Mouse (Mus musculus): ENCODE measurements at regions not wholly inside any gene's neighbourhood (a gene's known extent, or its start where the extent isn't known, plus 50 kb on each side); places are given as distances from the start of the nearest gene placed in this dataset.
A peak's percentile ranks its signal among the peaks of the same experiment; 100 is the strongest.

GRCm38 (mm10) chr15:72101730-72102129, 1732.6 kb upstream of the Gm6569 start:
- no peak for DNase-seq

GRCm38 (mm10) chr15:72105830-72106413, 1728.4 kb upstream of the Gm6569 start:
- no peak for DNase-seq

- no peak for DNase-seq
Observed at GRCm38 (mm10) chr15:72110520-72110919, 1723.8 kb upstream of the Gm6569 start.

GRCm38 (mm10) chr15:72116772-72117171, 1717.6 kb upstream of the Gm6569 start:
- no peak for DNase-seq

- DNase-seq: no peak
Observed at GRCm38 (mm10) chr15:72134226-72134625, 1700.1 kb upstream of the Gm6569 start.

- DNase-seq: no peak
Observed at GRCm38 (mm10) chr15:72135992-72136617, 1698.3 kb upstream of the Gm6569 start.

GRCm38 (mm10) chr15:72140122-72140521, 1694.2 kb upstream of the Gm6569 start:
- DNase-seq: no peak

GRCm38 (mm10) chr15:72150581-72150980, 1683.8 kb upstream of the Gm6569 start:
- DNase-seq: no peak

GRCm38 (mm10) chr15:72158505-72158904, 1675.9 kb upstream of the Gm6569 start:
- no peak for DNase-seq

- DNase-seq: peak in 1 of 2 experiments; percentile 18
Observed at GRCm38 (mm10) chr15:72200861-72201260, 1633.5 kb upstream of the Gm6569 start.

GRCm38 (mm10) chr15:72201791-72202190, 1632.6 kb upstream of the Gm6569 start:
- DNase-seq: no peak

- no peak for DNase-seq
Observed at GRCm38 (mm10) chr15:72205240-72205799, 1629.0 kb upstream of the Gm6569 start.

- peak; percentile 18 to 64 for DNase-seq
Observed at GRCm38 (mm10) chr15:72205950-72206349, 1628.4 kb upstream of the Gm6569 start.

GRCm38 (mm10) chr15:72207589-72207988, 1626.8 kb upstream of the Gm6569 start:
- DNase-seq: no peak

GRCm38 (mm10) chr15:72208076-72208475, 1626.3 kb upstream of the Gm6569 start:
- no peak for DNase-seq

- DNase-seq: no peak
Observed at GRCm38 (mm10) chr15:72208973-72209372, 1625.4 kb upstream of the Gm6569 start.

GRCm38 (mm10) chr15:72217731-72218130, 1616.6 kb upstream of the Gm6569 start:
- no peak for DNase-seq

GRCm38 (mm10) chr15:72219985-72220384, 1614.4 kb upstream of the Gm6569 start:
- no peak for DNase-seq

- DNase-seq: no peak
Observed at GRCm38 (mm10) chr15:72220786-72221185, 1613.6 kb upstream of the Gm6569 start.

GRCm38 (mm10) chr15:72232355-72232754, 1602.0 kb upstream of the Gm6569 start:
- no peak for DNase-seq

GRCm38 (mm10) chr15:72264619-72265018, 1569.7 kb upstream of the Gm6569 start:
- no peak for DNase-seq

GRCm38 (mm10) chr15:72283846-72284245, 1550.5 kb upstream of the Gm6569 start:
- DNase-seq: no peak

- DNase-seq: no peak
Observed at GRCm38 (mm10) chr15:72296648-72297047, 1537.7 kb upstream of the Gm6569 start.

- DNase-seq: no peak
Observed at GRCm38 (mm10) chr15:72312417-72312816, 1521.9 kb upstream of the Gm6569 start.

Data from heart, adult 18-20 months (tissue).